Comparison of ENCODE assay signal across 9 mouse cellular contexts in the genomic region with DNA sequence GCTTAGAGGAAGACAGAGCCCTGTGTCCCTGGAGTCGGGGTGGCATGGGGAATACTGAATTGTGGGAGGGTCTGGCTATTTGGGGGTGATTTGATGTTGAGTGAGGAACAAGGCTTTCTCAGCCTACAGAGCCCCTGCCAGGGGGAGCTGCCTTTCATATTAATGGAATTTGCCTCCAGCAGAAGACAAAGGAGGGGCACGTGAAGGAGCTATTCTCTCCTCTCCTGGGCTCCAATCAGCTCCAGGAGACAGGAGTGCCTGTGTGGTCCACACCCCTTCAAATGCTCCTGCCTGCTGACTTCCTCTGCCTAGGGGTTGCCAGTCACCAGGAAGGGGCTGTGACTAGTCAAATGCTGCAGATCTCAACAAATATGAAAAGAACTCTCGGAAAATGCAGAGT.
DNase-seq lines count a peak whose midpoint lies in the region; ATAC-seq lines count a peak whose summit lies in the region.
"Had no signal": no experiment of that assay in that cellular context is flagged by ENCODE, and none has a peak within 500 bp of the region (broad histone marks: within the 10 kb centered on the region; RNA-seq: fewer than 3 reads in every experiment).

No protein-coding gene starts in this region.

- peak overlapping the region; percentile 22 for H3K4me3 ChIP-seq in forebrain, embryonic 13.5 days
- peak overlapping the region; percentile 22 for H3K4me3 ChIP-seq in neural tube, embryonic 15.5 days (replicated peaks)
- H3K4me3 ChIP-seq: erythroblast, embryonic 14.5 days had no signal

- peak; percentile 9 for DNase-seq in kidney, postnatal 10 days
- DNase-seq in kidney, adult 8-10 months = no peak
- peak; percentile 7 to 13 for DNase-seq in kidney, postnatal 4 days
- DNase-seq in layer of hippocampus, postnatal 36 days = no peak
- no peak for DNase-seq in gastrocnemius, postnatal 36 days
- no peak for DNase-seq in adrenal gland, adult 8-10 months

- no peaks in the 10 kb centered on the region for H3K9me3 ChIP-seq in forebrain, embryonic 13.5 days (replicated peaks)
- H3K9me3 ChIP-seq in neural tube, embryonic 15.5 days (replicated peaks) = no peaks in the 10 kb centered on the region

- peaks cover 27% of the 10 kb centered on the region for H3K4me1 ChIP-seq in forebrain, embryonic 13.5 days
- peaks cover 14% of the 10 kb centered on the region for H3K4me1 ChIP-seq in neural tube, embryonic 15.5 days

- peak overlapping the region; percentile 48; the same call in 1 of the 2 replicates for H3K27ac ChIP-seq in forebrain, embryonic 13.5 days
- no peak overlapping the region; the same call in 1 of the 2 replicates for H3K27ac ChIP-seq in neural tube, embryonic 15.5 days (replicated peaks)

- intact Hi-C loops in gastrocnemius, postnatal 36 days (cut with DNase I) = no loop called here

- H3K9ac ChIP-seq in forebrain, embryonic 13.5 days = peak overlapping the region; percentile 40
- H3K9ac ChIP-seq in neural tube, embryonic 15.5 days (replicated peaks) = 0 out of 2 replicates have a peak overlapping the region, but pooled peaks have one; percentile 24

- H3K4me2 ChIP-seq in forebrain, embryonic 13.5 days = peak overlapping the region; percentile 56
- H3K4me2 ChIP-seq in neural tube, embryonic 15.5 days = peak overlapping the region; percentile 51

- ATAC-seq in forebrain, embryonic 13.5 days = peak; percentile 84
- ATAC-seq in neural tube, embryonic 15.5 days (ENCODE audit: low FRiP score) = no peak; the same call in 1 of the 2 replicates

- H3K27me3 ChIP-seq in forebrain, embryonic 13.5 days = peaks cover 7% of the 10 kb centered on the region; the same call in 1 of the 2 replicates
- 0 out of 2 replicates have a peak, but pooled peaks cover 2% of the 10 kb centered on the region for H3K27me3 ChIP-seq in neural tube, embryonic 15.5 days (replicated peaks)

- 4% methylated on average over 3 of the region's 3 CpGs for WGBS in forebrain, embryonic 13.5 days
- WGBS in neural tube, embryonic 15.5 days = 2% methylated on average over 3 of the region's 3 CpGs

- H3K36me3 ChIP-seq in forebrain, embryonic 13.5 days (ENCODE audit: poor library complexity, severe bottlenecking) = no peaks in the 10 kb centered on the region
- no peaks in the 10 kb centered on the region for H3K36me3 ChIP-seq in neural tube, embryonic 15.5 days

Comparison
In these comparisons a context has a peak if more than half of its experiments do, and no peak if none do; other contexts are left out.
1. DNase-seq: peak in kidney, postnatal 10 days (single experiment) and kidney, postnatal 4 days (2 of 2); none in kidney, adult 8-10 months (0 of 2), layer of hippocampus, postnatal 36 days (0 of 2), gastrocnemius, postnatal 36 days (0 of 2) and adrenal gland, adult 8-10 months (single experiment).